Mouse (Mus musculus) hindbrain, postnatal 0 days (tissue): ENCODE results near the gene Dis3l. TPM values are rescaled to one million over a fixed set of nuclear protein-coding genes. Genes with fewer than 3 reads are reported as not detected.
A peak's percentile ranks its signal among the peaks of the same experiment; 100 is the strongest.

Experiments used
- ATAC-seq: fragments of 200-750 bp; cut with Nextera tagmentation; 2 replicates; pipeline ENCODE4 v1.8.0; 2017; ENCODE audit warnings: mild to moderate bottlenecking, moderate TSS enrichment, moderate library complexity
- DNase-seq: peaks from one replicate; pipeline ENCODE4 v3.0.0-alpha.2; 2015; ENCODE audit warnings: low spot score
- H3K27ac ChIP-seq: fragments of 300-500 bp; sonication (generic); 2 replicates; pipeline ENCODE4 v1.5.1; 2014; ENCODE audit warnings: mild to moderate bottlenecking
- H3K27me3 ChIP-seq: fragments of 300-500 bp; sonication (generic); 2 replicates; pipeline ENCODE4 v1.6.1; 2014; ENCODE audit warnings: low read length, mixed read lengths; ENCODE audit not compliant: insufficient read depth
- H3K36me3 ChIP-seq: fragments of 300-500 bp; sonication (generic); 2 replicates; pipeline ENCODE4 v1.6.1; 2014; ENCODE audit warnings: low read length, mixed read lengths; ENCODE audit not compliant: insufficient read depth
- H3K4me1 ChIP-seq: fragments of 300-500 bp; sonication (generic); 2 replicates; pipeline ENCODE4 v1.6.1; 2014; ENCODE audit warnings: antibody characterized with exemption, low read length, mixed read lengths; ENCODE audit not compliant: insufficient read depth
- H3K4me2 ChIP-seq: fragments of 300-500 bp; sonication (generic); 2 replicates; pipeline ENCODE4 v1.6.1; 2014; ENCODE audit warnings: low read depth, mild to moderate bottlenecking, low read length, moderate library complexity, mixed read lengths
- H3K4me3 ChIP-seq: fragments of 300-500 bp; sonication (generic); 2 replicates; pipeline ENCODE4 v1.5.1; 2014; ENCODE audit warnings: low read length
- H3K9ac ChIP-seq: fragments of 300-500 bp; sonication (generic); replicated peaks from 2 replicates; pipeline ENCODE4 v1.6.1; 2014; ENCODE audit warnings: mild to moderate bottlenecking, low read length, moderate library complexity, mixed read lengths
- H3K9me3 ChIP-seq: fragments of 300-500 bp; sonication (generic); 2 replicates; pipeline ENCODE4 v1.6.1; 2016; ENCODE audit warnings: low read length, mixed read lengths
- CTCF ChIP-seq: IDR thresholded peaks from 2 replicates; pipeline ENCODE4 v1.5.1; 2016; ENCODE audit warnings: antibody characterized with exemption, control low read depth, low read depth
- WGBS: fragments of 180-500 bp; shearing (Covaris S2); extraction: QIAGEN DNeasy Blood & Tissue Kit; methylation state at CpG from one replicate; pipeline ENCODE4 v1.1.7; 2014; 5-methylcytosine and 5-hydroxymethylcytosine counted together
- polyA plus RNA-seq: library from polyadenylated mRNA; unstranded; fragments of >200 nt; fragmentation: Nextera tagmentation; extraction: Ambion mirVana; gene quantifications from 2 replicates; pipeline ENCODE4 v1.2.1, GENCODE M21; 2015
- total RNA-seq: library from RNA; depleted of rRNA; stranded (reverse); fragments of >200 nt; gene quantifications from 2 replicates; pipeline ENCODE4 v1.2.3, GENCODE M21; 2014; rRNA removed

The Dis3l gene
- total RNA-seq: 15.3 and 20.9 TPM in 2 replicates
- 15.7 and 16.0 TPM in 2 replicates for polyA plus RNA-seq

GRCm38 (mm10) chr9:64341254-64341566 lies at the start of gene Dis3l:
Dis3l (minus strand) TSS chr9:64341288.
- Histone ChIP-seq H3K27me3 (no peaks in the 10 kb centered on the region), H3K9me3 (no peaks in the 10 kb centered on the region), H3K4me2 (peak within 1 kb of the TSS; percentile 75), H3K9ac (peak within 1 kb of the TSS; percentile 99), H3K4me1 (0 out of 2 replicates have a peak, but pooled peaks cover 4% of the 10 kb centered on the region), H3K36me3 (peaks cover 6% of the 10 kb centered on the region; the same call in 1 of the 2 replicates), H3K27ac (peak within 1 kb of the TSS; percentile 100), H3K4me3 (peak within 1 kb of the TSS; percentile 63)
- ATAC-seq (no peak), DNase-seq (no peak)
- WGBS: 8% methylated on average over 16 of the region's 16 CpGs
- no peak for TF ChIP-seq CTCF

- H3K27me3 ChIP-seq: peaks cover 11% of the 10 kb centered on the region
- H3K9ac ChIP-seq: no peak overlapping the region
- TF ChIP-seq CTCF: no peak
- no peak overlapping the region for H3K4me2 ChIP-seq
- DNase-seq (no peak), ATAC-seq (no peak)
- WGBS: 55% methylated on average over 7 of the region's 7 CpGs
- no peak overlapping the region for H3K4me3 ChIP-seq
- no peaks in the 10 kb centered on the region for H3K36me3 ChIP-seq
- H3K27ac ChIP-seq: no peak overlapping the region
- no peaks in the 10 kb centered on the region for H3K9me3 ChIP-seq
- 0 out of 2 replicates have a peak, but pooled peaks cover 5% of the 10 kb centered on the region for H3K4me1 ChIP-seq
These were observed 48.6 kb upstream of the Dis3l start for GRCm38 (mm10) chr9:64389576-64390292.

GRCm38 (mm10) chr9:64386466-64387211 lies 45.6 kb upstream of the Dis3l start:
- H3K4me2 ChIP-seq: peak overlapping the region; percentile 99
- H3K36me3 ChIP-seq: no peaks in the 10 kb centered on the region
- H3K4me3 ChIP-seq: peak overlapping the region; percentile 63
- no peak overlapping the region for H3K27ac ChIP-seq
- ATAC-seq: no peak
- no peaks in the 10 kb centered on the region for H3K9me3 ChIP-seq
- peak; percentile 41 for TF ChIP-seq CTCF
- no peak for DNase-seq
- H3K4me1 ChIP-seq: 0 out of 2 replicates have a peak, but pooled peaks cover 12% of the 10 kb centered on the region
- H3K27me3 ChIP-seq: peaks cover 15% of the 10 kb centered on the region
- 1% methylated on average over 45 of the region's 45 CpGs for whole genome bisulfite sequencing
- peak overlapping the region; percentile 56 for H3K9ac ChIP-seq

- under 1% methylated on average over 87 of the region's 93 CpGs for WGBS
- Histone ChIP-seq H3K4me1 (0 out of 2 replicates have a peak, but pooled peaks cover 12% of the 10 kb centered on the region), H3K27me3 (peaks cover 15% of the 10 kb centered on the region), H3K36me3 (no peaks in the 10 kb centered on the region), H3K4me2 (peak within 1 kb of the TSS; percentile 99), H3K27ac (no peak within 1 kb of the TSS), H3K9ac (peak within 1 kb of the TSS; percentile 56), H3K9me3 (no peaks in the 10 kb centered on the region), H3K4me3 (peak within 1 kb of the TSS; percentile 63)
- TF ChIP-seq CTCF: no peak
- peak; percentile 77 for DNase-seq
- peak; percentile 75; the same call in 1 of the 2 replicates for ATAC-seq
These were observed 44.7 kb upstream of the Dis3l start, which contains the start of gene Megf11 for GRCm38 (mm10) chr9:64385511-64386465. Megf11 (plus strand) TSS chr9:64385626.

GRCm38 (mm10) chr9:64383021-64383788 lies 42.1 kb upstream of the Dis3l start:
- DNase-seq (peak; percentile 69), ATAC-seq (peak; percentile 64)

More at GRCm38 (mm10) chr9:64383021-64383788, 42.1 kb upstream of the Dis3l start:
- TF ChIP-seq CTCF: no peak
- H3K9ac ChIP-seq: no peak overlapping the region
- H3K4me3 ChIP-seq: no peak overlapping the region
- no peaks in the 10 kb centered on the region for H3K9me3 ChIP-seq
- H3K27me3 ChIP-seq: peaks cover 15% of the 10 kb centered on the region
- H3K4me1 ChIP-seq: 0 out of 2 replicates have a peak, but pooled peaks cover 12% of the 10 kb centered on the region
- 44% methylated on average over 10 of the region's 10 CpGs for WGBS
- no peak overlapping the region for H3K27ac ChIP-seq
- H3K4me2 ChIP-seq: no peak overlapping the region
- H3K36me3 ChIP-seq: no peaks in the 10 kb centered on the region
